Mouse (Mus musculus) brain, adult 2 months (tissue): ENCODE measurements at regions not wholly inside any gene's neighbourhood (a gene's known extent, or its start where the extent isn't known, plus 50 kb on each side); places are given as distances from the start of the nearest gene placed in this dataset.

Source experiments
- DNase-seq: peaks from one replicate; pipeline ENCODE4 v3.0.0; 2011; ENCODE audit warnings: low read depth, low spot score

DNA sequence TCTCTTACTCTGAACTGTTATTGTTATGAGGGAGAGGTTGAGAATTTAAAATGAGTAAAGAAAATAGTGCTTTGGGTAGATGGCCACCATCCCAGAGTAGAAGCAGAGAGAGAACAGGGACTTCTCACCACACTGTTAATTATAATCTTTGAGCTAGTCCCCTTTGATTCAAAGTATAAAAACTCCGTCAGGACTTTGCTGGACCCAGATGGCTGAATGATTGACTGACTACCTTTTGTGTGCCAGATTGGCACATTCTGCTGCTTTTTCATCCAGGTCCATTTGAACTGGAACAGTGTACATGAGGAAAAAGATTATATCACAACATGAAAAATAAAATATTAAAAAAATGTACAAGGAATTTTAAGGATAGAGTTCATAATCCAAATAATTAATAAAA, 449.8 kb downstream of the Slitrk1 start:
- DNase-seq: peak; percentile 6

DNA sequence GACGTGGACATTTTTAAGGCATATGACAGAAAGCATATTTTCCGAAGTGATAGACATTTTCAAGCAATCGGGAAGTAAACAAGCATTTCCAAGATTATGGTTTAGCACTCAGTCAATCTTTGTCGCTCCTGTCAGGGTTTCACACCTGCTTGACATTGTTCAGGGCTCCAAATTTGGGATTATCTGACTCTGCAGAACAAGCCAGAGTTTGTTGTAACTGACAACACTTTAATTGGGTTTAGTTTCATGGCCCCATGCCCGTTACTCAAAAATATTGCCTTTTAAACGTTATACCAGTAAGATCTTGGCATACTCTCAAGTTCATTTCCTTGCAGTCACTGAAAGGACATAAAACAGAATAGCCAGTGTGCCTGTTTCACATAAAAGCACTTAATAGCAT, 454.6 kb downstream of the Slitrk1 start:
- DNase-seq: no peak

DNA sequence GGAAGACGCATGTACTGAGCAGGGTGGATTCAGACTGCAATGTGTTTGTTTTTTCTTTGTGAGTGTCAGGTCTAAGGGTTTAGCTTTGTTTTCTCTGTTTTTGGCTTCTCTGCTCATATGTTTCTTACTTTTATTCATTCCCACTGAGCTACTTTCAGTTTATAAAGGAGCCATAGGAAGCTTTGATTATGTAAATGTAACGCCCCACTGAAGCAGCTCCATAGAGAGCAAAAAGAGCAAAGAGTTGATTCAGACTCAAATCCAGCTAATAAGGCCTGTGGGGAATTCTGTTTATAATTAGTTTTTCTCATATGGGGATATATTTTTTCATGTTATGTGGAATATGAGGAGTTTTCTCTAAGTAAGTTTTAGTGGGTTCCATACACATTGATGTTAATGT, 476.9 kb downstream of the Slitrk1 start:
- no peak for DNase-seq

- DNase-seq: no peak
Measured at GRCm38 (mm10) chr14:108405113-108405512, 508.8 kb downstream of the Slitrk1 start.

DNA sequence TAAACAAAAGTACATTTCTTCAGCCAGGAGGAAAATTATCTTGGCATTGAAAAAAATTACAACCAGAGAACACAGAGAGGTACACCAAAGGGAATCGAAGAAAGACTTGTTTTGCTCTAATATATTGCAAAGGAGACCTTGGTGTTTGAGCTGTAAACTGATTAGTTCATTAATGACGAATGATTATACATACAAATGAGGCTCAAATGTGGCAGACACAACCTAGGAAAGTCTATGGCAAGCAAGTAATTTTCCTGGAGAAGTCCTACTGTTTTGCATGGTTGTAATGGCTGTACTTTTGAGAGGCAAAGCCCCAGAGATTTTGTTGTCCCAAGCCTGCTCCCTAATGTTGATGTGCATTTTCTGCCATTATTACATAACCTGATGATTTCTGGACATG, 510.5 kb downstream of the Slitrk1 start:
- DNase-seq: no peak
